Mouse (Mus musculus) c-Kit-positive CD71-negative TER-119-negative erythroid progenitor cells, embryonic 14.5 days (primary cell): ENCODE measurements around the gene Perp.

Experiments
- DNase-seq: peaks from one replicate; pipeline ENCODE4 v3.0.0-alpha.2; 2013; ENCODE audit warnings: low read depth

The Perp gene

DNA sequence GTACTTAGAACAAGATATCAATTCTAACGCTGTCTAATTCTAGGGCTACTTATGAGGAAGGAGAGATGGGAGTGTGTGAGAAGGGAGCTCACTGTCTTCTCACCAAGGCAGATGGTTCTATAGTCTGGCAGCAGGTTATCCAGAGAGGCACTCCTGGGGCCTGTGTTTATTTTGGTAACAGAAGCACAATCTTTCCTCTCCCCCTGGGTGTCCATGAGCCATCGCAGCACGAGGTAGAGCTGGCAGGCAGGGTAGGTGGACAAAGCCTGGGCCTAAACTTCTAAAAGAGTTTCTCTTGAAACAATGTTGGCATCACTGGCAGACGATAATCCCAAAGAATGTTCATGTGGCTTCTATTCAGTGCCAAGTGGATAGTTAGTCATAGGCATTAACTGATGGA is 18.5 kb downstream of the Perp start:
- no peak for DNase-seq

- DNase-seq = no peak
Measured at GRCm38 (mm10) chr10:18864753-18865152, 19.9 kb downstream of the Perp start.

GRCm38 (mm10) chr10:18870990-18871389 is 26.2 kb downstream of the Perp start:
- no peak for DNase-seq

- DNase-seq = no peak
Measured at GRCm38 (mm10) chr10:18876211-18876610, 31.4 kb downstream of the Perp start.

DNA sequence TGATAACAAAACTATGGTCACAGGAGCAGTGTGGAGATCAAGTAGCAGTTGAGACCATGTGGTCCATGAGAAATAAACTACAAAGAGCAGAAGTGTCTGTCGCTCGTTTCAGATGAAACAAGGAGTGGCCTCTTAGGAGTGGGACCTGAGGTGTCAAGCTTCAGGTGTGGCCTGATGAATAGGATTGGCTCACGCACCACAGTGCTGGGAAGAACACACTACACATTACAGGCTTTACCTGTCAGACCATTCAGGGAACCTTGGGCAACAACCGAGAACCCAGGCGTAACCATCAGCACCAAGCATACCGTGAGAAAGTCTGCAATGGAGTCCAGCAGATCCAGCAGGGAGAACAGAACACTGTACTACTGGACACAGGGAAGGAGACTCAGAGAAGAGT is 33.3 kb downstream of the Perp start:
- DNase-seq = no peak

- no peak for DNase-seq
Measured at GRCm38 (mm10) chr10:18879160-18879559, 34.3 kb downstream of the Perp start.

DNA sequence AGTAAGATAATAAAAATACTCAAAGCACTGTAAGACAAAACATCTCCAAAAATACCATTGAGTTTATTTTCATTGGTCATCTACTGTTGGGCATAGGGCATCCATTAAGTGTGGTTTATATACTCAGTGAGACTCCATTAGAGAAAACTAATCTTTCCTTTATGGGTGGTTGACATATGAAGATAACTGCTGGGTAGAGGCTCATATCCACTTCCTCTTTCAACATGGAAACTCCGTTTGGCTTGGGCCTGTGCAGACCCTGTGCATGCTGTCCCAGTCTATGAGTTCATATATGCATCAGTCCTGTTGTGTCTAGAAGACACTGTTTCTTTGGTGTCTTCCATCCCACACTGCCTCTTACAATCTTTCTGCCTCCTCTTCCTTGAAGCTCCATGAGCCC is 34.9 kb downstream of the Perp start:
- DNase-seq = no peak

DNA sequence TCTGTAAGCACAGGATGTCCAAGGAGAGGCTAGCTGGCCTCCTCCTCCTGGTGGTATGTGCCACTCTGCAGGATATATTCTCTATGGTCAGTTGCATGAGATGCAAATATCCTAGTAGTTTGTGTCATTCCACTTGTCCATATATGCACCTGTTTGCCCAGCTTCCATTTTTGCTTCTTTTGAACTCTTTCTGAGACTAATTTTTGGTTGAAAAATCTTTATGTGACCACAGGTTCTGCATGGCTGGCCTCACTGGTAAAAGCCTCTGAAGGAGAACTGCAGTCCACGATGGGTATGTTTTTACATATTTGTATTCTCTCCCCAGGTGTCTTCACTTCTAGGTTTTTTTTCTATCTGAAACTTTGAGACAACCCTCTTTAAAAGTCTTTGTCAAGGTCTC is 37.4 kb downstream of the Perp start:
- DNase-seq = no peak

DNA sequence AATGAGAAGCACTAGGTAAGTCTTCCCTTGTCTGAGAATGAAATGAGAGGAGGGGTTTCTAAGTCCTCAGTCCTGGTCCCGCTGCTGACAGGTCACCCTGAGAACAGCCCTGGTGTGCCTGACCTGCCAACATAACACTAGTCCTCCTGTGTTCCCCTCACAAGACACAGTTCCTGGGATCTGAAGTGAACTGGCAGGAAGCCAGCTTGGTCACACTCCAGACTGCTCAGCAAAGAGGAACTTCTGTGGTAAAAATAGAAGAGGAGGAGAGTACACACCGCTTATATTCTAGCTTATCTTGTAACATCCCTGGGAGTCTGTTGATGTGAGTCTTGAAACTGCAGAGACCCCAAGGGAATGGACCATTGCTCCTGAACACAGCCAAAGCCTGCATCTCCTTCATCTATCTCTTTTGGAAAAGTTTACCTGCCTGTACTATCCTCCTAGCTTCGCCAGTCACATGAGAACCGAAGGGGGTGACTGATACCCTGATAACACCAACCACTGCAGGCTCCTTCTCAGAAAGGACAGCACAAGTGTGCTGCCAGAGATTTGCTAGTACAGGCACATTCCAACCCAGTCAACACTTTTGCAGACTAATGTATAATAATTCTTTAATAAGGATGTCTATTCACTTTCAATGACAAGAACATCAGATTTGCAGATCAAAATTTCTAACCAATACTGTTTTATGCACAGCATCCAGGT is 42.3 kb downstream of the Perp start:
- peak; percentile 36 for DNase-seq

GRCm38 (mm10) chr10:18888751-18889150 is 43.9 kb downstream of the Perp start:
- no peak for DNase-seq

DNA sequence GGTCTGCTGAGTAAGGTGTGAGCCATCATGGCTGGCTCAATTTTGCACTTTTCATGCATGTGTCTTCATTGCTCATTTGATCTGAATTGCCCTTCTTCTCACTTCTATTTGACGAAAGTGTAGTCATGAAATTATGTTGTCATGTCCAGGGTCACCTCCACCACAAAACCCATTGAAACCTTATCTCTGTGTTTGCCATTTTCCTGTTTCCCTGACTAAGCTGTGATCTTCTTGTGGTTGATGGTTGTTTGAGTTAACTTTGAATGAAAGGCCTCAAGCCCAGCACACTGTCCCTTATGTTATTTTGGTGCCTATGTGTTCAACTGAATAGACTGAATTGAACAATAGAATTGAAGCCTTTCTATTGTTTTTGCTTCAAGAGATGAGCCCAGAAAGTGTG is 44.4 kb downstream of the Perp start:
- DNase-seq = no peak

GRCm38 (mm10) chr10:18891110-18891509 is 46.3 kb downstream of the Perp start:
- no peak for DNase-seq

- DNase-seq = no peak
Measured at GRCm38 (mm10) chr10:18892102-18892501, 47.3 kb downstream of the Perp start.

DNA sequence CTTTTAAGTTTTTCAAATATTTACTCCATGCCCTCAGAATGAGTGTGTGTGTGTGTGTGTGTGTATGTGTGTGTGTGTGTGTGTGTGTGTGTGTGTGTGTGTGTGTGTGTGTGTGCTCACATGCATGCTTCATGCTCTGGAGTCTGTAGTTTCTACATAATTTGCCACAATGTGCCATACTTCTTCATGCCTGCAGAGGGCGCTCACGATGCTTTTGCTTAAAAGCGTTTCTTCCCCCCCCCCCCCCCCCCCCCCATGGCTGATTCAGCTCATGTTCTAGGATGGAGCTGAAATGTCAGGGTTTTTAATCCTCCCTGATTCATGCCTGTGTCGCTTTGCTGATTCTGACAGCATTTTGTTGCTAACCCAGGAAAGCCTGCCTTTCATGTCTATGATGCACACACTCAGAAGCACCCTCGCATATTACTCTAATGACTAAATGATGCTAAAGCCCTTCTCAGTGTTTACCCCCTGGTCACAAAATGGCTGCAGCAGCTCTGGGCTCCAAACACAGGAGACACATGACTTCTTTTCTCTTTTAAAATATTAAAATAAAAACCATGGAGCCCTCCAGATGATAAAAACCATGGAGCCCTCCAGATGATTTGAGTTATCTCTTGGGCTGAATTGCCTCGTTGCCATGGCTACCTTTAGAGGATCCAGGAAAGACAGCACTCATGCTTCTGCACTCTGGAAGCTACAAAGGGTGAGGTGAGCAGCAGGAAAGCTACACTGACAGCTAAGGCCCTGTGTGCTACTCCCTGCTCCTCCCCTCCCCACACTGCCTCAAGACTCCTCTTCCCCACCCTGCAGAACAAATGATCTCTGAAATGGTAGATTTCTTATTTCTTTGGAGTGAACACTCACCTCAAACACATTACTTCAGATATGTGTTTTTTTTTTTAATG is 49.7 kb downstream of the Perp start:
- no peak for DNase-seq

DNA sequence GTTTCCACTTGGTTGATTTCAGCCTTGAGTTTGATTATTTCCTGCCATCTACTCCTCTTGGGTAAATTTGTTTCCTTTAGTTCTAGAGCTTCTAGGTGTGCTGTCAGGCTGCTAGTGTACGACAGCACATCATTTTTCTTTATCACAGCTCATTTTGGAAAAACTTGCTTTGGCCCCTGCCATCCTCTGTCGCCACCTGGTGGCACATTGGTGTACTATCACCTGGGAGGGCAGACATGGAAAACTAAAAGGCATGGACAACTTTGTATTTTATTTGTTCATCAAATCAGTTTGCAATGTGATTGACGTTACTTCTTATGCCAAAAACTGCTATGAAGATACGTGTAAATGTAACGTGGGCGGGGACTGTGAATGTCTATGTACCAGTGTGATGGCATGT is 59.3 kb downstream of the Perp start:
- no peak for DNase-seq
